8 mouse cellular contexts compared by ENCODE assay signal in the genomic region with DNA sequence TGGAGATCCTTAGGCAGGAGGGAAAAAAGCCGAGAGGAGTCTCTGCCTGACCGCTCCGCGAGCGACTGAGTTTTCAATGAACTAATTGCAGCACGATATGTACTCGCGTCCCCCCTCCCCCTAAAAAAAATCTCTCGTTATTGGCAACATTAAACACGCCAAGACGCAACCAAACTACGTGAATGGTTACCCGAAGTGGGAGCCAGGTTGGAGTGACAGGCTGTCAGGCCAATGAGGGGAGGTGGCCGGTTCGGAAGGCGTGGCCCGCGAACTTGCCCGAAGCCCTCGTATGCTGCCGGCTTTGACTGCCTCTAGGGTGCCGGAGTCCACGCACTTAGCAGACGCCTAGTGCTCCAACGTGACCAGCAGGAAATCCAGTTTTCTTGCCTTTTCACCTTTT. TPM values are rescaled to one million over a fixed set of nuclear protein-coding genes. Genes with fewer than 3 reads are reported as not detected.
DNase-seq lines count a peak whose midpoint lies in the region; ATAC-seq and TF ChIP-seq lines count a peak whose summit lies in the region.

TSS of gene Hmgn5 (minus strand) at position 122 of the 400 bp plus-strand sequence.

- H3K4me3 ChIP-seq in E14TG2a.4 (replicated peaks; ENCODE audit: low read length), result peak within 1 kb of the TSS; percentile 75
- H3K4me3 ChIP-seq in forebrain, embryonic 13.5 days, result peak within 1 kb of the TSS; percentile 47
- peak within 1 kb of the TSS; percentile 47 for H3K4me3 ChIP-seq in neural tube, embryonic 15.5 days (replicated peaks)

- WGBS in forebrain, embryonic 13.5 days, result 12% methylated on average over 25 of the region's 25 CpGs
- 29% methylated on average over 25 of the region's 25 CpGs for WGBS in neural tube, embryonic 15.5 days

- intact Hi-C loops in heart, postnatal 10 days (cut with DNase I), result loop anchor here (2.0 to 5.0 kb wide), 3 partner anchors 69 to 180 kb away; partner anchors contain the start of gene Sh3bgrl

- no peak for TF ChIP-seq CTCF in E14TG2a.4 (conservative IDR thresholded peaks at IDR 0.05; ENCODE audit: low read length)

- peak; percentile 99 for ATAC-seq in forebrain, embryonic 13.5 days
- peak; percentile 98 for ATAC-seq in neural tube, embryonic 15.5 days (ENCODE audit: low FRiP score)

- H3K27ac ChIP-seq in forebrain, embryonic 13.5 days, result peak within 1 kb of the TSS; percentile 70
- H3K27ac ChIP-seq in neural tube, embryonic 15.5 days (replicated peaks), result peak within 1 kb of the TSS; percentile 69

- peak; percentile 84 for DNase-seq in c-Kit-positive CD71-positive TER-119-positive erythroid progenitor cells, embryonic 14.5 days (ENCODE audit: low spot score)
- peak; percentile 95 to 96 for DNase-seq in heart, postnatal 10 days
- DNase-seq in layer of hippocampus, adult 11-12 months (ENCODE audit: low spot score), result peak; percentile 91
- peak; percentile 95 for DNase-seq in lung, adult 18-20 months
- peak; percentile 90 for DNase-seq in testis, postnatal 14 days (ENCODE audit: low spot score)

- H3K9me3 ChIP-seq in E14TG2a.4 (ENCODE audit: low read length), result no peaks in the 10 kb centered on the region
- no peaks in the 10 kb centered on the region for H3K9me3 ChIP-seq in forebrain, embryonic 13.5 days (replicated peaks)
- no peaks in the 10 kb centered on the region for H3K9me3 ChIP-seq in neural tube, embryonic 15.5 days (replicated peaks)

- no peaks in the 10 kb centered on the region for H3K27me3 ChIP-seq in E14TG2a.4 (ENCODE audit: insufficient read depth, low read length)
- no peaks in the 10 kb centered on the region for H3K27me3 ChIP-seq in forebrain, embryonic 13.5 days
- H3K27me3 ChIP-seq in neural tube, embryonic 15.5 days (replicated peaks), result no peaks in the 10 kb centered on the region

- peak within 1 kb of the TSS; percentile 48 for H3K9ac ChIP-seq in forebrain, embryonic 13.5 days
- H3K9ac ChIP-seq in neural tube, embryonic 15.5 days (replicated peaks), result peak within 1 kb of the TSS; percentile 38

- H3K36me3 ChIP-seq in E14TG2a.4 (ENCODE audit: insufficient read depth, low read length), result no peaks in the 10 kb centered on the region
- H3K36me3 ChIP-seq in forebrain, embryonic 13.5 days (ENCODE audit: poor library complexity, severe bottlenecking), result no peaks in the 10 kb centered on the region
- no peaks in the 10 kb centered on the region for H3K36me3 ChIP-seq in neural tube, embryonic 15.5 days

- peak within 1 kb of the TSS; percentile 61 for H3K4me2 ChIP-seq in forebrain, embryonic 13.5 days
- peak within 1 kb of the TSS; percentile 58 for H3K4me2 ChIP-seq in neural tube, embryonic 15.5 days

- 0 out of 2 replicates have a peak, but pooled peaks cover 3% of the 10 kb centered on the region for H3K4me1 ChIP-seq in E14TG2a.4 (replicated peaks; ENCODE audit: low read depth, low read length)
- no peaks in the 10 kb centered on the region for H3K4me1 ChIP-seq in forebrain, embryonic 13.5 days
- H3K4me1 ChIP-seq in neural tube, embryonic 15.5 days, result no peaks in the 10 kb centered on the region

RNA-seq across cellular contexts. Expression of gene Hmgn5, which starts in this region (rescaled TPM):
- polyA plus RNA-seq in forebrain, embryonic 13.5 days (2015; fragmentation: Nextera tagmentation; extraction: Ambion mirVana), result 35.5 and 43.0 TPM in 2 replicates
- total RNA-seq in heart, postnatal 10 days (2021), result 1 to 10 TPM; 6.0 to 6.6 TPM
- polyA plus RNA-seq in neural tube, embryonic 15.5 days (2015; fragmentation: Nextera tagmentation; extraction: Ambion mirVana), result 8.3 and 14.4 TPM in 2 replicates

Comparison
In these comparisons a context has a peak if more than half of its experiments do, and no peak if none do; other contexts are left out.
1. Peak in every context shown above with its lines: DNase-seq, ATAC-seq, H3K4me3 ChIP-seq and H3K27ac ChIP-seq.